Mouse (Mus musculus): ENCODE data around the gene Gm20388.

GRCm38 (mm10) chr8:123005805-123006204, 3095.2 kb downstream of the Gm20388 start:
- no peak for TF ChIP-seq CTCF (IDR thresholded peaks at IDR 0.05; ENCODE audit: low read depth)
- TF ChIP-seq EP300 (IDR thresholded peaks at IDR 0.05; ENCODE audit: low read depth) = no peak
